Mouse (Mus musculus): ENCODE results near the gene C87436. TPM values are rescaled to one million over a fixed set of nuclear protein-coding genes. Genes with fewer than 3 reads are reported as not detected.

The C87436 gene
- polyA plus RNA-seq, 1 experiment from 2014 or later: 19.2 TPM

GRCm38 (mm10) chr6:86474072-86474471, 35.9 kb downstream of the C87436 start:
- H3K4me2 ChIP-seq (replicated peaks): no peak overlapping the region
- H3K36me3 ChIP-seq (replicated peaks; ENCODE audit: control insufficient read depth, insufficient read depth): 0 out of 2 replicates have a peak, but pooled peaks cover 16% of the 10 kb centered on the region
- H3K4me3 ChIP-seq (replicated peaks; ENCODE audit: low read length): no peak overlapping the region
- H3K4me1 ChIP-seq (replicated peaks; ENCODE audit: control insufficient read depth, insufficient read depth, low read length): peaks cover 17% of the 10 kb centered on the region
- no peaks in the 10 kb centered on the region for H3K27me3 ChIP-seq (ENCODE audit: control insufficient read depth, insufficient read depth, low read length)
- ATAC-seq (ENCODE audit: low FRiP score) (no peak), DNase-seq (ENCODE audit: low spot score) (no peak)
- no peak overlapping the region for H3K9ac ChIP-seq
- 98% methylated on average over 5 of the region's 5 CpGs for WGBS
- no peaks in the 10 kb centered on the region for H3K9me3 ChIP-seq (ENCODE audit: control insufficient read depth, low read length)
- H3K27ac ChIP-seq: no peak overlapping the region

DNA sequence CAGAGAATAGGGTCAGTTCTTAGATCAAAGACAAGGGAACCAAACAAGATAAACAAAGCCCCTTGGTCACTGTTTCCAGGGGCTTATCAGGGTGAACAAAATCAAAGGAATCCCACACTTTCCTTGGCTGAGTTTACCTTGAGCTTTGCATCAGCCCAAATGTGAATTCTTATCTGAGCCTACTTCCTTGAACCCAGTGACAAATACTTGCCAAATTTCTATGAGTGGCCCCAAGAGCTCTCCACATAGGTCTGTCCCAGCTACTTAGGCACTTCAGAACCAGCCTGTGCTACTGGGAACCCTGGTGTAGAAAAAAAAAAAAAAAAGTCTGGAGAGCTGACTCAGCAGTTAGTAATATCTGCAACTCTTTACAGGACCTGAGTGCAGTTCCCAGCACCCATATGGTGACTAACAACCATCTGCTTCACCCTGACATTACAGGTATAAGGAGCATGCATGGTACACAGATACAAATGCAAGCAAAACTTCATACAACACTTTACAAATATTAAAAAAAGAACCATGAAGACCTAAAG, 36.5 kb downstream of the C87436 start:
- Histone ChIP-seq H3K27me3 (ENCODE audit: control insufficient read depth, insufficient read depth, low read length) (no peaks in the 10 kb centered on the region), H3K36me3 (replicated peaks; ENCODE audit: control insufficient read depth, insufficient read depth) (0 out of 2 replicates have a peak, but pooled peaks cover 10% of the 10 kb centered on the region), H3K4me2 (replicated peaks) (no peak overlapping the region), H3K9me3 (ENCODE audit: control insufficient read depth, low read length) (no peaks in the 10 kb centered on the region), H3K27ac (no peak overlapping the region), H3K9ac (no peak overlapping the region), H3K4me1 (replicated peaks; ENCODE audit: control insufficient read depth, insufficient read depth, low read length) (peaks cover 17% of the 10 kb centered on the region), H3K4me3 (replicated peaks; ENCODE audit: low read length) (no peak overlapping the region)
- ATAC-seq (ENCODE audit: low FRiP score): no peak
- DNase-seq (ENCODE audit: low spot score): no peak

- ATAC-seq (ENCODE audit: low FRiP score): no peak
Measured at GRCm38 (mm10) chr6:86475462-86476167, 37.4 kb downstream of the C87436 start.

GRCm38 (mm10) chr6:86476931-86477330, 38.8 kb downstream of the C87436 start:
- Histone ChIP-seq H3K27ac (no peak overlapping the region), H3K27me3 (ENCODE audit: control insufficient read depth, insufficient read depth, low read length) (no peaks in the 10 kb centered on the region), H3K36me3 (replicated peaks; ENCODE audit: control insufficient read depth, insufficient read depth) (no peaks in the 10 kb centered on the region), H3K4me2 (replicated peaks) (no peak overlapping the region), H3K9ac (no peak overlapping the region), H3K4me1 (replicated peaks; ENCODE audit: control insufficient read depth, insufficient read depth, low read length) (peaks cover 17% of the 10 kb centered on the region), H3K9me3 (ENCODE audit: control insufficient read depth, low read length) (no peaks in the 10 kb centered on the region), H3K4me3 (replicated peaks; ENCODE audit: low read length) (no peak overlapping the region)
- DNase-seq (ENCODE audit: low spot score) (no peak), ATAC-seq (ENCODE audit: low FRiP score) (no peak)
- WGBS: 85% methylated on average over 5 of the region's 5 CpGs

More at GRCm38 (mm10) chr6:86475462-86476167, 37.4 kb downstream of the C87436 start:
- 82% methylated on average over 9 of the region's 9 CpGs for whole genome bisulfite sequencing
- no peaks in the 10 kb centered on the region for H3K27me3 ChIP-seq (ENCODE audit: control insufficient read depth, insufficient read depth, low read length)
- 0 out of 2 replicates have a peak, but pooled peaks cover under 1% of the 10 kb centered on the region for H3K36me3 ChIP-seq (replicated peaks; ENCODE audit: control insufficient read depth, insufficient read depth)
- no peaks in the 10 kb centered on the region for H3K9me3 ChIP-seq (ENCODE audit: control insufficient read depth, low read length)
- no peak for DNase-seq (ENCODE audit: low spot score)
- no peak overlapping the region for H3K4me2 ChIP-seq (replicated peaks)
- H3K4me3 ChIP-seq (replicated peaks; ENCODE audit: low read length): no peak overlapping the region
- no peak overlapping the region for H3K9ac ChIP-seq
- peaks cover 23% of the 10 kb centered on the region for H3K4me1 ChIP-seq (replicated peaks; ENCODE audit: control insufficient read depth, insufficient read depth, low read length)
- no peak overlapping the region for H3K27ac ChIP-seq

DNA sequence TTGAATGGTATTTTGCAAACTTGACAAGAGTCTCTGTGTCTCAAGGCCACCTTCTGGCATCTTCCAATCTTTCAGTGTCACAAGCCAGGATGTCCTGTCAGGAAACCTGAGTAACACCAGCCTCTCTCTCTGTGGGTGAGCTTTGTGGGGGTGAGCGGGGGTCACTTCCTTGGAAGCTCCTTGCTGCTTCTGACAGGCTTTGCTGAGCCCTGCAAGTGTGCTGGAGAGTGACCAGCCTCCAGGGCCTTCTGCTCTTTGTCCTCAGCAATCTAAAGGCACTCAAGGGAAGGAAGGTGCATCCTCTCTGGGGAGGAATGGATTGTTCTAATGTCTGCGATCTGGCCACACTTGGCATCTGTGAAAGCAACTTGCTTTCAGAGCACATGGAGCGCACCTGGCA, 41.1 kb downstream of the C87436 start:
- DNase-seq (ENCODE audit: low spot score): no peak
- Histone ChIP-seq H3K9ac (no peak overlapping the region), H3K4me1 (replicated peaks; ENCODE audit: control insufficient read depth, insufficient read depth, low read length) (peaks cover 6% of the 10 kb centered on the region; the same call in 1 of the 2 replicates), H3K36me3 (replicated peaks; ENCODE audit: control insufficient read depth, insufficient read depth) (no peaks in the 10 kb centered on the region), H3K27me3 (ENCODE audit: control insufficient read depth, insufficient read depth, low read length) (no peaks in the 10 kb centered on the region), H3K27ac (peak overlapping the region; percentile 26; the same call in 1 of the 2 replicates), H3K4me2 (replicated peaks) (no peak overlapping the region), H3K9me3 (ENCODE audit: control insufficient read depth, low read length) (no peaks in the 10 kb centered on the region), H3K4me3 (replicated peaks; ENCODE audit: low read length) (no peak overlapping the region)
- WGBS: 54% methylated on average over 3 of the region's 3 CpGs
- no peak for ATAC-seq (ENCODE audit: low FRiP score)

GRCm38 (mm10) chr6:86479816-86480188, 41.6 kb downstream of the C87436 start:
- DNase-seq (ENCODE audit: low spot score) (no peak), ATAC-seq (ENCODE audit: low FRiP score) (no peak)
- H3K9me3 ChIP-seq (ENCODE audit: control insufficient read depth, low read length): no peaks in the 10 kb centered on the region
- H3K27me3 ChIP-seq (ENCODE audit: control insufficient read depth, insufficient read depth, low read length): no peaks in the 10 kb centered on the region
- H3K4me1 ChIP-seq (replicated peaks; ENCODE audit: control insufficient read depth, insufficient read depth, low read length): peaks cover 6% of the 10 kb centered on the region; the same call in 1 of the 2 replicates
- H3K27ac ChIP-seq: peak overlapping the region; percentile 64
- no peak overlapping the region for H3K9ac ChIP-seq
- no peak overlapping the region for H3K4me3 ChIP-seq (replicated peaks; ENCODE audit: low read length)
- H3K4me2 ChIP-seq (replicated peaks): no peak overlapping the region
- no peaks in the 10 kb centered on the region for H3K36me3 ChIP-seq (replicated peaks; ENCODE audit: control insufficient read depth, insufficient read depth)

DNA sequence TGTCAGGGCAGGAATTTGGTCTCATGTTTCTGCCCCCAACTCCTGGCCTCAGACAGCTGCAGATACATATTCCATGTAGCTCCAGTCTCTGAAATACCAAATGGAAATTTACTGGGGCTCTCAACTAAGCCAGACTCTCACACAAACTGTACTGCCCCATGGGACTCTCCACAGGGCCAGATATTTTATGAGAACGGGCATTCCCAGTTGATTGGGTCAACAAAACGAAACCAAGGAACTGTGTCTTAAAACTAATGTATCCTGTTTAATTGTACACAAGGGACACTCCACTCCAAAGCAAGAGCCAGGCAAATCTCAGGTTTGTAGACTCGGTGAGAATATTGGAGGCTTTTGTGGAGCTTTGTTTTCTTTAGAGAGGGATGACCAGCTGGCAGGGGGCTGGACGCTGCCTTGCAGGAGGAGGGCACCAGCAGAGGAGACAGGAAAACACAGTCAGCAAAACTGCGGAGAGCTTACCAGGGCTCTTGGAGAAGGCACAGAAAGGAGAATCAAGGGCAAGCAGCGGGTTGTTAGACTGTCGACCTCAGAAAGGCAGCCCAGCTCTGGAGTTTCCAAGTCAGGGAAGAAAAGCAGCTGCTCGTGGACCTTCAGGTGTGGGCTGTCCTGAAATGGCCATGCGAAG, 42.1 kb downstream of the C87436 start:
- no peaks in the 10 kb centered on the region for H3K9me3 ChIP-seq (ENCODE audit: control insufficient read depth, low read length)
- no peak overlapping the region for H3K4me3 ChIP-seq (replicated peaks; ENCODE audit: low read length)
- peaks cover 6% of the 10 kb centered on the region; the same call in 1 of the 2 replicates for H3K4me1 ChIP-seq (replicated peaks; ENCODE audit: control insufficient read depth, insufficient read depth, low read length)
- WGBS: 41% methylated on average over 9 of the region's 9 CpGs
- no peaks in the 10 kb centered on the region for H3K36me3 ChIP-seq (replicated peaks; ENCODE audit: control insufficient read depth, insufficient read depth)
- H3K27ac ChIP-seq: peak overlapping the region; percentile 64
- peak overlapping the region; percentile 9; the same call in 1 of the 2 replicates for H3K4me2 ChIP-seq (replicated peaks)
- no peaks in the 10 kb centered on the region for H3K27me3 ChIP-seq (ENCODE audit: control insufficient read depth, insufficient read depth, low read length)
- DNase-seq (ENCODE audit: low spot score): no peak
- H3K9ac ChIP-seq: 0 out of 2 replicates have a peak overlapping the region, but pooled peaks have one; percentile 33
- no peak for ATAC-seq (ENCODE audit: low FRiP score)

- no peaks in the 10 kb centered on the region for H3K27me3 ChIP-seq (ENCODE audit: control insufficient read depth, insufficient read depth, low read length)
- H3K36me3 ChIP-seq (replicated peaks; ENCODE audit: control insufficient read depth, insufficient read depth): no peaks in the 10 kb centered on the region
- ATAC-seq (ENCODE audit: low FRiP score) (no peak), DNase-seq (ENCODE audit: low spot score) (no peak)
- H3K9ac ChIP-seq: no peak overlapping the region
- no peaks in the 10 kb centered on the region for H3K9me3 ChIP-seq (ENCODE audit: control insufficient read depth, low read length)
- peaks cover 6% of the 10 kb centered on the region; the same call in 1 of the 2 replicates for H3K4me1 ChIP-seq (replicated peaks; ENCODE audit: control insufficient read depth, insufficient read depth, low read length)
- no peak overlapping the region for H3K4me2 ChIP-seq (replicated peaks)
- over 99% methylated on average over 5 of the region's 5 CpGs for WGBS
- no peak overlapping the region for H3K27ac ChIP-seq
- H3K4me3 ChIP-seq (replicated peaks; ENCODE audit: low read length): no peak overlapping the region
Measured at GRCm38 (mm10) chr6:86481871-86482270, 43.7 kb downstream of the C87436 start.

GRCm38 (mm10) chr6:86485943-86486640, 47.9 kb downstream of the C87436 start:
- no peak overlapping the region for H3K9ac ChIP-seq
- 65% methylated on average over 7 of the region's 7 CpGs for WGBS
- no peak overlapping the region for H3K4me2 ChIP-seq (replicated peaks)
- peaks cover 14% of the 10 kb centered on the region for H3K4me1 ChIP-seq (replicated peaks; ENCODE audit: control insufficient read depth, insufficient read depth, low read length)
- no peak for ATAC-seq (ENCODE audit: low FRiP score)
- no peaks in the 10 kb centered on the region for H3K27me3 ChIP-seq (ENCODE audit: control insufficient read depth, insufficient read depth, low read length)
- H3K4me3 ChIP-seq (replicated peaks; ENCODE audit: low read length): no peak overlapping the region
- 0 out of 2 replicates have a peak overlapping the region, but pooled peaks have one; percentile 97 for H3K27ac ChIP-seq
- no peaks in the 10 kb centered on the region for H3K36me3 ChIP-seq (replicated peaks; ENCODE audit: control insufficient read depth, insufficient read depth)
- no peak for DNase-seq (ENCODE audit: low spot score)
- no peaks in the 10 kb centered on the region for H3K9me3 ChIP-seq (ENCODE audit: control insufficient read depth, low read length)

Data from hindbrain, embryonic 14.5 days (tissue).